Mouse (Mus musculus): Measurements from ENCODE around the gene Sh3d19.
"Not testable (repeated sequence)": the region's sequence is repeated elsewhere in the genome, so short reads cannot be mapped to it uniquely, and the experiment has no call there.

Sh3d19 gene

GRCm38 (mm10) chr3:85974451-85974850 is 3.5 kb downstream of the Sh3d19 start:
- in situ Hi-C loops (cut with MboI; ENCODE audit: low sequenced_read_pairs), result no loop called here

GRCm38 (mm10) chr3:85980036-85980435 is 9.1 kb downstream of the Sh3d19 start:
- in situ Hi-C loops (cut with MboI; ENCODE audit: low sequenced_read_pairs), result no loop called here

GRCm38 (mm10) chr3:85981761-85982160 is 10.9 kb downstream of the Sh3d19 start:
- in situ Hi-C loops (cut with MboI; ENCODE audit: low sequenced_read_pairs), result not testable (repeated sequence)

GRCm38 (mm10) chr3:85984537-85984936 is 13.6 kb downstream of the Sh3d19 start:
- in situ Hi-C loops (cut with MboI; ENCODE audit: low sequenced_read_pairs), result no loop called here

- in situ Hi-C loops (cut with MboI; ENCODE audit: low sequenced_read_pairs), result no loop called here
Measured at GRCm38 (mm10) chr3:85987225-85987624, 16.3 kb downstream of the Sh3d19 start.

GRCm38 (mm10) chr3:85991140-85991801 is 20.4 kb downstream of the Sh3d19 start:
- in situ Hi-C loops (cut with MboI; ENCODE audit: low sequenced_read_pairs), result no loop called here

- in situ Hi-C loops (cut with MboI; ENCODE audit: low sequenced_read_pairs), result no loop called here
Measured at GRCm38 (mm10) chr3:85991802-85992156, 20.9 kb downstream of the Sh3d19 start.

- in situ Hi-C loops (cut with MboI; ENCODE audit: low sequenced_read_pairs), result no loop called here
Measured at GRCm38 (mm10) chr3:85993744-85994143, 22.8 kb downstream of the Sh3d19 start.

GRCm38 (mm10) chr3:85994645-85995044 is 23.7 kb downstream of the Sh3d19 start:
- in situ Hi-C loops (cut with MboI; ENCODE audit: low sequenced_read_pairs), result no loop called here

- in situ Hi-C loops (cut with MboI; ENCODE audit: low sequenced_read_pairs), result no loop called here
Measured at GRCm38 (mm10) chr3:86001271-86001670, 30.4 kb downstream of the Sh3d19 start.

GRCm38 (mm10) chr3:86002423-86002822 is 31.5 kb downstream of the Sh3d19 start, which contains the start of gene Prss48:
Gene Prss48, minus strand, starts transcription at chr3:86002491.
- in situ Hi-C loops (cut with MboI; ENCODE audit: low sequenced_read_pairs), result no loop called here

- in situ Hi-C loops (cut with MboI; ENCODE audit: low sequenced_read_pairs), result no loop called here
Measured at GRCm38 (mm10) chr3:86002940-86003339, 32.0 kb downstream of the Sh3d19 start.

- in situ Hi-C loops (cut with MboI; ENCODE audit: low sequenced_read_pairs), result no loop called here
Measured at GRCm38 (mm10) chr3:86004751-86005150, 33.8 kb downstream of the Sh3d19 start.

GRCm38 (mm10) chr3:86010618-86011017 is 39.7 kb downstream of the Sh3d19 start:
- in situ Hi-C loops (cut with MboI; ENCODE audit: low sequenced_read_pairs), result no loop called here

- in situ Hi-C loops (cut with MboI; ENCODE audit: low sequenced_read_pairs), result no loop called here
Measured at GRCm38 (mm10) chr3:86011373-86011772, 40.5 kb downstream of the Sh3d19 start.

GRCm38 (mm10) chr3:86011833-86012232 is 40.9 kb downstream of the Sh3d19 start:
- in situ Hi-C loops (cut with MboI; ENCODE audit: low sequenced_read_pairs), result no loop called here

GRCm38 (mm10) chr3:86013837-86014236 is 42.9 kb downstream of the Sh3d19 start:
- in situ Hi-C loops (cut with MboI; ENCODE audit: low sequenced_read_pairs), result no loop called here

GRCm38 (mm10) chr3:86016965-86017364 is 46.1 kb downstream of the Sh3d19 start:
- in situ Hi-C loops (cut with MboI; ENCODE audit: low sequenced_read_pairs), result no loop called here

GRCm38 (mm10) chr3:86017484-86017883 is 46.6 kb downstream of the Sh3d19 start:
- in situ Hi-C loops (cut with MboI; ENCODE audit: low sequenced_read_pairs), result no loop called here

GRCm38 (mm10) chr3:86020921-86021650 is 50.2 kb downstream of the Sh3d19 start:
- in situ Hi-C loops (cut with MboI; ENCODE audit: low sequenced_read_pairs), result no loop called here

GRCm38 (mm10) chr3:86021651-86022050 is 50.7 kb downstream of the Sh3d19 start:
- in situ Hi-C loops (cut with MboI; ENCODE audit: low sequenced_read_pairs), result no loop called here

GRCm38 (mm10) chr3:86024065-86024795 is 53.3 kb downstream of the Sh3d19 start:
- in situ Hi-C loops (cut with MboI; ENCODE audit: low sequenced_read_pairs), result no loop called here

Measured in CH12F3 (cell line).